Mouse (Mus musculus) heart, adult 2 months (tissue): ENCODE results near the gene B3gnt2.

Source experiments
- CTCF ChIP-seq: fragments of 200-600 bp; IDR thresholded peaks from 2 replicates; pipeline ENCODE4 v1.8.1; 2022; ENCODE audit warnings: antibody characterized with exemption, mild to moderate bottlenecking, moderate library complexity
- EP300 ChIP-seq: fragments of 200-500 bp; IDR thresholded peaks from 2 replicates; pipeline ENCODE4 v1.6.1; 2011; ENCODE audit warnings: low read depth, low read length, control low read depth; ENCODE audit not compliant: insufficient read depth

GRCm38 (mm10) chr11:22867691-22868090 is 6.9 kb upstream of the B3gnt2 start:
- no peak for TF ChIP-seq CTCF
- TF ChIP-seq EP300 = no peak
